Mouse (Mus musculus): Measurements from ENCODE around the gene Cchcr1. TPM values are rescaled to one million over a fixed set of nuclear protein-coding genes. Genes with fewer than 3 reads are reported as not detected.
"Not testable (repeated sequence)": the region's sequence is repeated elsewhere in the genome, so short reads cannot be mapped to it uniquely, and the experiment has no call there.

The Cchcr1 gene
- 28.5 and 31.8 TPM in 2 replicates for total RNA-seq (2012; rRNA removed)

DNA sequence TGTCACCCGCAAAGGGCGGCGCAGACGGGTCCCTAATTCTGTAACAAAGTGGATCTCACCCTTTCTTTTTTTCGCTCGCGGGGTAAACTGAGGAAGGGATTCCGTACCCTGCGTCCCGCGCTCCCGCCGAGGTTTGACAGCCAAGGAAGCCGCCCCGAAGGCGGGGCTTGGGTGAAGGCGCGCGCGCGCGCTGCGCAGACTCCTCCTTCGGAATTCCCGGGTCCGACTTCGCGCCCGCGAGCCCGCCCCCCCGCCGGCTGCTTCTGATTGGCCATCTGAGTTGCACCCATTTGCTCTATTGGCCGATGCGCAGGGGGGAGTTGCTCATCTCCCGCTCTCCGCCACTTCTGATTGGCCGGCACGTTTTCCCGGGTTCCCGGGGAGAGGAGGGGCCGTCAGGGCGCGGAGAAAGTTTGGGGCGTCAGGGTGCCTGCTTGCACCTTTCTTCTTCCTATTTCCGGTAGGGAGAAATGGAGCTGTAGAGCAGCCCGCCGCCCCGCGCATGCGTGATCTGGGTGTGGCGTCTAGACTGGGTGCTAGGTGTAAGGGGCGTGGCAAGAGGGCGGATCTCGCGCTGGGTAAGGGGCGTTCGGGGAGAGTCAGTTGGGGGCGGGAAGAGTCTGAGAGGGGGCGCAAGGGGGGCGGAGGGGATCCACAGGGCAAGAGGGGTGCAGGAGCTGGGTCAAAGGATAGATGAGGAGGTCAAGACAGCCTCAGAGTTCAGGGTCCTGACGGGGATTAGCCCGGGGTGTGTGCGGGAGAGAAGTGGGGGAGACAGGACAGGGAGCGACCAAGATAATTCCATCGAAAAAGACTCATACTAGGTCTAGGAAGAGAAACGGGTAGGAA, at the start of gene Cchcr1, which contains the start of gene Tcf19:
TSS of gene Cchcr1 (plus strand) at position 449 of the 849 bp plus-strand sequence.
TSS of gene Tcf19 (minus strand) at position 173 of the 849 bp plus-strand sequence.
- Histone ChIP-seq H3K27ac (ENCODE audit: insufficient read depth, low read depth, low read length, poor library complexity, severe bottlenecking) (peak within 1 kb of the TSS; percentile 57), H3K9ac (ENCODE audit: insufficient read depth, low read depth, low read length, poor library complexity, severe bottlenecking) (peak within 1 kb of the TSS; percentile 68), H3K36me3 (ENCODE audit: control insufficient read depth, insufficient read depth, low read length, poor library complexity, severe bottlenecking) (peaks cover 18% of the 10 kb centered on the region), H3K9me3 (ENCODE audit: control insufficient read depth, insufficient read depth, low read depth, low read length) (no peaks in the 10 kb centered on the region), H3K4me1 (ENCODE audit: control insufficient read depth in 2 of 2, insufficient read depth in 2 of 2, low read length in 2 of 2, poor library complexity in 1 of 2) (peaks cover 5 to 12% of the 10 kb centered on the region in 2 experiments; a peak in 2 of 4 replicates), H3K4me3 (ENCODE audit: insufficient read depth in 1 of 2, low read depth in 1 of 2, low read length in 2 of 2, poor library complexity in 1 of 2, severe bottlenecking in 1 of 2) (peak within 1 kb of the TSS; percentile 65 to 66)
- TF ChIP-seq CHD2 (IDR thresholded peaks at IDR 0.05; ENCODE audit: low read depth, low read length) (peak; percentile 87), ZNF384 (IDR thresholded peaks at IDR 0.05; ENCODE audit: low read depth, low read length) (no peak)
- in situ Hi-C loops (cut with MboI; ENCODE audit: low sequenced_read_pairs in 2 of 2, unreplicated experiment in 2 of 2), result no loop called here
- DNase-seq (ENCODE audit: low read depth, low spot score), result peak; percentile 94

DNA sequence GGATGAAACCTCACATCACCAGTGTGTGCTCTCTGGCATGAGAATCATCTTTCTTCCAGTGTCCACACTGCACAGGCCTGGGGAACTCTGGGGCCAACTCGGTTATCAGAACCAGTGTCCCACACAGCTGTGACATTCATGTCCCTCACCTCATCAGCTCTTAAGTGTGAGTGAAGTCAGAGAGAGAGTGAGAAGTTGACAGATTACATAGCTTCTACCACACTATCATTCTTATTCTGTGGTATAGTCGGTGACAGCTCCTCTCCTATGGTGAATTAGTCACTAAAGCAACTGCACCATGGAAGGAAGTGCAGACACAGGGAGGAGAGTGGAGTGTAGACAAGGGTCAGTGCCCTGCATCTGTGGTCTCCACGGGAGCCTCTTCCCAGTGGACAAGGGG, 48.0 kb upstream of the Cchcr1 start:
- H3K9ac ChIP-seq (ENCODE audit: insufficient read depth, low read depth, low read length, poor library complexity, severe bottlenecking); in situ Hi-C loops (cut with MboI; ENCODE audit: low sequenced_read_pairs in 2 of 2, unreplicated experiment in 2 of 2); H3K36me3 ChIP-seq (ENCODE audit: control insufficient read depth, insufficient read depth, low read length, poor library complexity, severe bottlenecking); H3K4me1 ChIP-seq (ENCODE audit: control insufficient read depth in 2 of 2, insufficient read depth in 2 of 2, low read length in 2 of 2, poor library complexity in 1 of 2); H3K9me3 ChIP-seq (ENCODE audit: control insufficient read depth, insufficient read depth, low read depth, low read length); DNase-seq (ENCODE audit: low read depth, low spot score); H3K27ac ChIP-seq (ENCODE audit: insufficient read depth, low read depth, low read length, poor library complexity, severe bottlenecking); H3K4me3 ChIP-seq (ENCODE audit: insufficient read depth in 1 of 2, low read depth in 1 of 2, low read length in 2 of 2, poor library complexity in 1 of 2, severe bottlenecking in 1 of 2): not testable (repeated sequence)

DNA sequence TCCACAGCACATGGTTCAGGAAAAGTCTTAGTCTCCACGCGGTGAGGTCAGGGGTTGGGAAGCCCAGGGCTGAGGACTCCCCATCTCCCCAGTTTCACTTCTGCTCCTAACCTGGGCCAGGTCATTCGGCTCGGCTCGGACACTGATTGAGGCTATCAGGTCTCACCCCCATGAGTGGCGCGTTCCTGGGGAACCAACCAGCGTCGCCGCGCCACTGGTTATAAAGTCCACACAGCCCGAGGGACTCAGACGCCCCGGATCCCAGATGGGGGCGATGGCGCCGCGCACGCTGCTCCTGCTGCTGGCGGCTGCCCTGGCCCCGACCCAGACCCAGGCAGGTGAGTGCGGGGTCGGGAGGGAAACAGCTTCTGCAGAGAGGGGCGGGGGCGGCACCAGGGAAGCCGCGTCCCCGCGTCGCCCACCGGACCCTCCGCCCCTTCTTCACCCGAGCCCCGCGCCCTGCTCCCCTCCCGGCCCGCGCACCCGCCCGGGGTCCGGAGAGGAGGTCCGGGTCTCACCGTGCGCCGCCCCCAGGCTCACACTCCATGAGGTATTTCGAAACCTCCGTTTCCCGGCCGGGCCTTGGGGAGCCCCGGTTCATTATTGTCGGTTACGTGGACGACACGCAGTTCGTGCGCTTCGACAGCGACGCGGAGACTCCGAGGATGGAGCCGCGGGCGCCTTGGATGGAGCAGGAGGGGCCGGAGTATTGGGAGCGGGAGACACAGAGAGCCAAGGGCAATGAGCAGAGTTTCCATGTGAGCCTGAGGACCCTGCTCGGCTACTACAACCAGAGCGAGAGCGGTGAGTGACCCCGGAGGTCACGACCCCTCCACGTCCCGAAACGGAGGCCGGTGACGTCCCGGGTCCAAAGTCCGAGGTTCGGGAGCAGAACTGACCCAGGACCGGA, 46.8 kb upstream of the Cchcr1 start, which contains the start of gene H2-Q10:
TSS of gene H2-Q10 (plus strand) at position 248 of the 910 bp plus-strand sequence.
- Histone ChIP-seq H3K4me1 (ENCODE audit: control insufficient read depth in 2 of 2, insufficient read depth in 2 of 2, low read length in 2 of 2, poor library complexity in 1 of 2) (peaks cover 0 to 2% of the 10 kb centered on the region in 2 experiments; a peak in 1 of 4 replicates), H3K9me3 (ENCODE audit: control insufficient read depth, insufficient read depth, low read depth, low read length) (no peaks in the 10 kb centered on the region), H3K9ac (ENCODE audit: insufficient read depth, low read depth, low read length, poor library complexity, severe bottlenecking) (peak within 1 kb of the TSS; percentile 50), H3K36me3 (ENCODE audit: control insufficient read depth, insufficient read depth, low read length, poor library complexity, severe bottlenecking) (no peaks in the 10 kb centered on the region), H3K4me3 (ENCODE audit: insufficient read depth in 1 of 2, low read depth in 1 of 2, low read length in 2 of 2, poor library complexity in 1 of 2, severe bottlenecking in 1 of 2) (peak within 1 kb of the TSS; percentile 59 to 67), H3K27ac (ENCODE audit: insufficient read depth, low read depth, low read length, poor library complexity, severe bottlenecking) (no peak within 1 kb of the TSS)
- TF ChIP-seq ZC3H11A (IDR thresholded peaks at IDR 0.05; ENCODE audit: borderline replicate concordance, low read depth, low read length) (no peak), HCFC1 (IDR thresholded peaks at IDR 0.05; ENCODE audit: borderline replicate concordance, insufficient read depth, low read length) (no peak), ZNF384 (IDR thresholded peaks at IDR 0.05; ENCODE audit: low read depth, low read length) (no peak), CHD2 (IDR thresholded peaks at IDR 0.05; ENCODE audit: low read depth, low read length) (no peak), MAFK (IDR thresholded peaks at IDR 0.05; ENCODE audit: insufficient read depth, low read depth, low read length) (no peak)
- in situ Hi-C loops (cut with MboI; ENCODE audit: low sequenced_read_pairs in 2 of 2, unreplicated experiment in 2 of 2), result no loop called here
- DNase-seq (ENCODE audit: low read depth, low spot score), result no peak

DNA sequence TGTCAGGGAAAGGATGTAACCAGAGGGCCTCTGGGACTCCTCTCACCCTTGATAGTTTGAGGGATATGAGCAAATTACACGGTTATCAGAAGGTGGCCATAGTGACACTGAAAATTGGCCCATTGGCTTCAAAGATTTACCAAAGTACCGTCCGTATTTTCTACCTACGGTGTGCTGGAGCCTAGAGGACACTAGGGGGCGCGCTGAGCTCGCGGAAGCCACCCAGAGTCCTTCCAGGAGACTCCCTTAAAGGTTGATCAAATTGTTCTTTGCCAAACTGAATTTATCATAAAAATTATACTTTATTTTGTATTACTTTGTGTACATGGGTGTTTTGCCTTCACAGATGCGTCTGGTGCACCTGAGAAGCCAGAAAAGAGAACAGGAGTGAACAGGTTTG, 32.8 kb upstream of the Cchcr1 start:
- no peak for DNase-seq (ENCODE audit: low read depth, low spot score)
- H3K36me3 ChIP-seq (ENCODE audit: control insufficient read depth, insufficient read depth, low read length, poor library complexity, severe bottlenecking), result no peaks in the 10 kb centered on the region
- H3K9me3 ChIP-seq (ENCODE audit: control insufficient read depth, insufficient read depth, low read depth, low read length), result no peaks in the 10 kb centered on the region
- TF ChIP-seq ZNF384 (IDR thresholded peaks at IDR 0.05; ENCODE audit: low read depth, low read length) (no peak), CHD2 (IDR thresholded peaks at IDR 0.05; ENCODE audit: low read depth, low read length) (no peak), HCFC1 (IDR thresholded peaks at IDR 0.05; ENCODE audit: borderline replicate concordance, insufficient read depth, low read length) (no peak), ZC3H11A (IDR thresholded peaks at IDR 0.05; ENCODE audit: borderline replicate concordance, low read depth, low read length) (peak; percentile 90; the same call in 1 of the 2 replicates), MAFK (IDR thresholded peaks at IDR 0.05; ENCODE audit: insufficient read depth, low read depth, low read length) (no peak)
- no peak overlapping the region for H3K4me3 ChIP-seq (ENCODE audit: insufficient read depth in 1 of 2, low read depth in 1 of 2, low read length in 2 of 2, poor library complexity in 1 of 2, severe bottlenecking in 1 of 2)
- peaks cover 2 to 14% of the 10 kb centered on the region in 2 experiments; a peak in 3 of 4 replicates for H3K4me1 ChIP-seq (ENCODE audit: control insufficient read depth in 2 of 2, insufficient read depth in 2 of 2, low read length in 2 of 2, poor library complexity in 1 of 2)
- in situ Hi-C loops (cut with MboI; ENCODE audit: low sequenced_read_pairs in 2 of 2, unreplicated experiment in 2 of 2), result no loop called here
- H3K9ac ChIP-seq (ENCODE audit: insufficient read depth, low read depth, low read length, poor library complexity, severe bottlenecking), result peak overlapping the region; percentile 62; the same call in 1 of the 2 replicates
- no peak overlapping the region for H3K27ac ChIP-seq (ENCODE audit: insufficient read depth, low read depth, low read length, poor library complexity, severe bottlenecking)

Data from ES-E14 (cell line).